Mouse (Mus musculus): ENCODE measurements around the gene Tenm4. TPM values are rescaled to one million over a fixed set of nuclear protein-coding genes. Genes with fewer than 3 reads are reported as not detected.

The Tenm4 gene
- polyA plus RNA-seq, 1 experiment from 2014 or later, result 45.6 TPM

GRCm38 (mm10) chr7:96767090-96767489, 596.0 kb downstream of the Tenm4 start:
- Histone ChIP-seq H3K9me3 (0 out of 2 replicates have a peak, but pooled peaks cover 3% of the 10 kb centered on the region), H3K36me3 (peaks cover 10% of the 10 kb centered on the region), H3K4me2 (no peak overlapping the region), H3K4me1 (peaks cover 42% of the 10 kb centered on the region), H3K27ac (peak overlapping the region; percentile 72), H3K27me3 (no peaks in the 10 kb centered on the region), H3K9ac (no peak overlapping the region), H3K4me3 (no peak overlapping the region)
- ATAC-seq (ENCODE audit: insufficient number of reproducible peaks, insufficient read depth, low FRiP score, low TSS enrichment, low read depth), result no peak
- 55% methylated on average over 3 of the region's 3 CpGs for WGBS

GRCm38 (mm10) chr7:96768718-96769117, 597.7 kb downstream of the Tenm4 start:
- no peak overlapping the region for H3K27ac ChIP-seq
- WGBS, result 83% methylated on average over 6 of the region's 6 CpGs
- H3K9me3 ChIP-seq, result 0 out of 2 replicates have a peak, but pooled peaks cover 3% of the 10 kb centered on the region
- no peak for ATAC-seq (ENCODE audit: insufficient number of reproducible peaks, insufficient read depth, low FRiP score, low TSS enrichment, low read depth)
- H3K4me3 ChIP-seq, result no peak overlapping the region
- peaks cover 51% of the 10 kb centered on the region for H3K4me1 ChIP-seq
- H3K4me2 ChIP-seq, result no peak overlapping the region
- no peaks in the 10 kb centered on the region for H3K27me3 ChIP-seq
- H3K9ac ChIP-seq, result no peak overlapping the region
- peaks cover 17% of the 10 kb centered on the region for H3K36me3 ChIP-seq

GRCm38 (mm10) chr7:96769784-96770183, 598.7 kb downstream of the Tenm4 start:
- no peak for ATAC-seq (ENCODE audit: insufficient number of reproducible peaks, insufficient read depth, low FRiP score, low TSS enrichment, low read depth)
- Histone ChIP-seq H3K4me1 (peaks cover 54% of the 10 kb centered on the region), H3K27ac (no peak overlapping the region), H3K4me3 (no peak overlapping the region), H3K36me3 (peaks cover 20% of the 10 kb centered on the region), H3K4me2 (no peak overlapping the region), H3K27me3 (no peaks in the 10 kb centered on the region), H3K9me3 (0 out of 2 replicates have a peak, but pooled peaks cover 3% of the 10 kb centered on the region), H3K9ac (no peak overlapping the region)
- WGBS, result 70% methylated on average over 4 of the region's 4 CpGs

GRCm38 (mm10) chr7:96772966-96773365, 601.9 kb downstream of the Tenm4 start:
- H3K36me3 ChIP-seq, result peaks cover 14% of the 10 kb centered on the region
- ATAC-seq (ENCODE audit: insufficient number of reproducible peaks, insufficient read depth, low FRiP score, low TSS enrichment, low read depth), result no peak
- H3K4me3 ChIP-seq, result no peak overlapping the region
- peaks cover 40% of the 10 kb centered on the region for H3K4me1 ChIP-seq
- H3K9me3 ChIP-seq, result peaks cover 6% of the 10 kb centered on the region; the same call in 1 of the 2 replicates
- H3K4me2 ChIP-seq, result no peak overlapping the region
- no peaks in the 10 kb centered on the region for H3K27me3 ChIP-seq
- no peak overlapping the region for H3K27ac ChIP-seq
- no peak overlapping the region for H3K9ac ChIP-seq
- 69% methylated on average over 4 of the region's 4 CpGs for WGBS

GRCm38 (mm10) chr7:96773585-96774225, 602.7 kb downstream of the Tenm4 start:
- H3K9me3 ChIP-seq, result peaks cover 6% of the 10 kb centered on the region; the same call in 1 of the 2 replicates
- H3K4me3 ChIP-seq, result no peak overlapping the region
- peak; percentile 27; the same call in 1 of the 2 replicates for ATAC-seq (ENCODE audit: insufficient number of reproducible peaks, insufficient read depth, low FRiP score, low TSS enrichment, low read depth)
- H3K4me2 ChIP-seq, result no peak overlapping the region
- peak overlapping the region; percentile 90 for H3K27ac ChIP-seq
- no peak overlapping the region for H3K9ac ChIP-seq
- H3K36me3 ChIP-seq, result peaks cover 11% of the 10 kb centered on the region
- 71% methylated on average over 17 of the region's 17 CpGs for WGBS
- no peaks in the 10 kb centered on the region for H3K27me3 ChIP-seq
- H3K4me1 ChIP-seq, result peaks cover 39% of the 10 kb centered on the region

- Histone ChIP-seq H3K4me3 (no peak overlapping the region), H3K9me3 (peaks cover 4% of the 10 kb centered on the region; the same call in 1 of the 2 replicates), H3K4me1 (peaks cover 34% of the 10 kb centered on the region), H3K27ac (peak overlapping the region; percentile 90), H3K27me3 (no peaks in the 10 kb centered on the region), H3K4me2 (peak overlapping the region; percentile 34), H3K9ac (0 out of 2 replicates have a peak overlapping the region, but pooled peaks have one; percentile 36), H3K36me3 (peaks cover 15% of the 10 kb centered on the region)
- peak; percentile 33; the same call in 1 of the 2 replicates for ATAC-seq (ENCODE audit: insufficient number of reproducible peaks, insufficient read depth, low FRiP score, low TSS enrichment, low read depth)
- 12% methylated on average over 6 of the region's 6 CpGs for WGBS
Measured at GRCm38 (mm10) chr7:96775080-96775486, 604.0 kb downstream of the Tenm4 start.

GRCm38 (mm10) chr7:96777938-96778600, 607.0 kb downstream of the Tenm4 start:
- Histone ChIP-seq H3K36me3 (peaks cover 17% of the 10 kb centered on the region; the same call in 1 of the 2 replicates), H3K4me3 (no peak overlapping the region), H3K9ac (no peak overlapping the region), H3K4me1 (peaks cover 33% of the 10 kb centered on the region), H3K27ac (no peak overlapping the region), H3K27me3 (no peaks in the 10 kb centered on the region), H3K9me3 (peaks cover 4% of the 10 kb centered on the region; the same call in 1 of the 2 replicates), H3K4me2 (no peak overlapping the region)
- WGBS, result 86% methylated on average over 8 of the region's 8 CpGs
- no peak for ATAC-seq (ENCODE audit: insufficient number of reproducible peaks, insufficient read depth, low FRiP score, low TSS enrichment, low read depth)

GRCm38 (mm10) chr7:96778601-96778969, 607.5 kb downstream of the Tenm4 start:
- no peak overlapping the region for H3K4me3 ChIP-seq
- H3K4me1 ChIP-seq, result peaks cover 29% of the 10 kb centered on the region
- H3K4me2 ChIP-seq, result no peak overlapping the region
- H3K27ac ChIP-seq, result no peak overlapping the region
- H3K36me3 ChIP-seq, result peaks cover 17% of the 10 kb centered on the region; the same call in 1 of the 2 replicates
- 78% methylated on average over 3 of the region's 3 CpGs for WGBS
- ATAC-seq (ENCODE audit: insufficient number of reproducible peaks, insufficient read depth, low FRiP score, low TSS enrichment, low read depth), result no peak
- no peaks in the 10 kb centered on the region for H3K27me3 ChIP-seq
- H3K9me3 ChIP-seq, result peaks cover 4% of the 10 kb centered on the region; the same call in 1 of the 2 replicates
- H3K9ac ChIP-seq, result no peak overlapping the region

- Histone ChIP-seq H3K36me3 (peaks cover 14% of the 10 kb centered on the region; the same call in 1 of the 2 replicates), H3K27ac (no peak overlapping the region), H3K4me2 (no peak overlapping the region), H3K4me3 (no peak overlapping the region), H3K9ac (no peak overlapping the region), H3K4me1 (peaks cover 13% of the 10 kb centered on the region), H3K9me3 (peaks cover 4% of the 10 kb centered on the region; the same call in 1 of the 2 replicates), H3K27me3 (no peaks in the 10 kb centered on the region)
- no peak for ATAC-seq (ENCODE audit: insufficient number of reproducible peaks, insufficient read depth, low FRiP score, low TSS enrichment, low read depth)
- WGBS, result 79% methylated on average over 1 of the region's 1 CpGs
Measured at GRCm38 (mm10) chr7:96780556-96780955, 609.5 kb downstream of the Tenm4 start.

GRCm38 (mm10) chr7:96781068-96781467, 610.0 kb downstream of the Tenm4 start:
- Histone ChIP-seq H3K36me3 (peaks cover 14% of the 10 kb centered on the region; the same call in 1 of the 2 replicates), H3K4me1 (peaks cover 7% of the 10 kb centered on the region), H3K4me3 (no peak overlapping the region), H3K9ac (no peak overlapping the region; the same call in 1 of the 2 replicates), H3K4me2 (no peak overlapping the region), H3K27ac (no peak overlapping the region), H3K27me3 (no peaks in the 10 kb centered on the region), H3K9me3 (peaks cover 4% of the 10 kb centered on the region; the same call in 1 of the 2 replicates)
- no peak for ATAC-seq (ENCODE audit: insufficient number of reproducible peaks, insufficient read depth, low FRiP score, low TSS enrichment, low read depth)
- WGBS, result 78% methylated on average over 6 of the region's 6 CpGs

GRCm38 (mm10) chr7:96782686-96783085, 611.6 kb downstream of the Tenm4 start:
- Histone ChIP-seq H3K4me1 (peaks cover 6% of the 10 kb centered on the region; the same call in 1 of the 2 replicates), H3K4me2 (no peak overlapping the region), H3K27me3 (no peaks in the 10 kb centered on the region), H3K9me3 (no peaks in the 10 kb centered on the region), H3K9ac (no peak overlapping the region), H3K4me3 (no peak overlapping the region), H3K27ac (no peak overlapping the region), H3K36me3 (peaks cover 14% of the 10 kb centered on the region; the same call in 1 of the 2 replicates)
- WGBS, result 90% methylated on average over 4 of the region's 4 CpGs
- no peak for ATAC-seq (ENCODE audit: insufficient number of reproducible peaks, insufficient read depth, low FRiP score, low TSS enrichment, low read depth)

Measured in embryonic facial prominence, embryonic 13.5 days (tissue).